Mouse (Mus musculus) spleen, embryonic (tissue): ENCODE results near the gene Tmem140.

Experiments
- CTCF ChIA-PET: fragments of 350-600 bp; sonication (Branson Sonifier 250); formaldehyde crosslinking; loops from one replicate; lab custom pipeline; 2022; lab: Charles Lee

Tmem140 gene

DNA sequence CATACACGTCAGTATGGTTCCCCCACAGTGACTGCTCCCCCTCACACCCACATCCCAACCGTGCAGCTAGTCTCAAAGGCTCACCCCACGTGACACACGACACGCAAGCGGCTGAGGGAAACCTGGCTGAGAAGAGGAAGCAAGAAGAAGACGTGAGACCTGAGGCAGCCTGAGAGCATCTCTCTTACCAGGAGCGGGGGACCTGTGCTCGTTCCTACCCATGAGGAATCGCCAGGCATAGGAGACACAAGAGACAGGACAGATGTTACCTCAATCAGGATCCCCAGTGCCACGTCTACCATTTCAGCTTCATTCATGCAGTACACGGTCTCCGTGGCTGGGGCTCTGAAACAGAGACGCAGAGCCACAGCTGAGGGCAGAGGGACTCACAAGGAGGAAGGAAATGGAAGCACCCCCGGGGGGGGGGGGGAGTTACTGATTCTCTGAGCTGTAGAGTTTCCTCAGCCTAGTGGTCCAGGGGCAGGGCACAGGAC, 12.4 kb downstream of the Tmem140 start:
- CTCF ChIA-PET: no interaction called here

DNA sequence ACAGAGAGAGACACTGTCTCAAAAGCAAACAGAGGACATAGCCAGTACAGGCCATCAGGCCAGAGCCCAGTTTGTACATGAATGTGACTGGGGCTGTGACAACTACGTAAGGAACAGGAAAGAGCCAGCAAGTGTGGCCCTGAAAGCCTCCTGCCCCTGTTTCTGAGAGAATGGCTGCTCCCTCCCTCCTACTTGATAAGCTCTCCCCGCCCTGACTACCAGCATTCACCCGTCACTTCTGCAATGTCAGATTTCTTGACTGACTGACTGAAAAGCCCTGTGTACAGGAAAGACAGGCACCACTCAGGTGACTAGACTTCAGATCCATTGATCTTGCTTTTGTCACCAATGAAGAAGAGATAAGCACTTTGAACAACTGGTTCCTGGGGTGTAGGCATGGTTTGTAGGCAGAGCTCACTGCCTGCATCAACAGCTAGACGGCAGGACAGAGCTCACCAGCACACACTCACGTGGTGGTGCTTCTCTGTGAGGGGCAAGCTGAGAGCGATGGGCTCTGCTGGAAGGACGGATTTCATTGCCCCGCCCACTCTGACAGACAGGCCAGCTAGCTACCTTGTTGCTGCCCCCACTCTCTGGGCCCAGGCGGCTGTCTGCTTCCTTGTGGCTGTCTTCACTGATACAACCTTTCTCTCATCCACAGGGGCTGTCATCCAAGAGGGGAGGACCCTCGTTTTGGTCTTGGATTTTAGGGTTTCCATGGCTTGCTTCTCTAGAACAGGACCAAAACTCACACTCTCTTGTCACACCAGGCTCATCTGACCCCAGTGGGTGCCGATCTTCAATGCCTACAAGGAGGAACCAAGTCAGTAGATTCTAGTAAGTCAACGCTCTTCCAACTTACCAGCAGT, 13.3 kb downstream of the Tmem140 start:
- CTCF ChIA-PET: no interaction called here

DNA sequence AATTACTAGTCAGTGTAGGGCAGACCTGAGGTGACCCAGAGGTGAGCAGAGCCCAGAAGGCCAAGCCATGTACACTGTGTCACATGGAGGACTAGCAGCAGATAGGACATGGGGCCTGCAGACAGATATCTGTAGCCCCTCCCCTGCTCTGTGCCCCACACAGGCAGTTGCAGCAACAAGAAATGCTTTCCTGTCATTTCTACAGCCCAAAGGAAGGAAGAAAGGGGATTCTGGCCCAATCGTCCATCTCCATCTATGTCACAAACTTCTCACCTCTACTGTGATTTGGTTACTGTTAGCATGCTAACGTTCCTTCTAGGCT, 13.8 kb downstream of the Tmem140 start:
- CTCF ChIA-PET: no interaction called here

DNA sequence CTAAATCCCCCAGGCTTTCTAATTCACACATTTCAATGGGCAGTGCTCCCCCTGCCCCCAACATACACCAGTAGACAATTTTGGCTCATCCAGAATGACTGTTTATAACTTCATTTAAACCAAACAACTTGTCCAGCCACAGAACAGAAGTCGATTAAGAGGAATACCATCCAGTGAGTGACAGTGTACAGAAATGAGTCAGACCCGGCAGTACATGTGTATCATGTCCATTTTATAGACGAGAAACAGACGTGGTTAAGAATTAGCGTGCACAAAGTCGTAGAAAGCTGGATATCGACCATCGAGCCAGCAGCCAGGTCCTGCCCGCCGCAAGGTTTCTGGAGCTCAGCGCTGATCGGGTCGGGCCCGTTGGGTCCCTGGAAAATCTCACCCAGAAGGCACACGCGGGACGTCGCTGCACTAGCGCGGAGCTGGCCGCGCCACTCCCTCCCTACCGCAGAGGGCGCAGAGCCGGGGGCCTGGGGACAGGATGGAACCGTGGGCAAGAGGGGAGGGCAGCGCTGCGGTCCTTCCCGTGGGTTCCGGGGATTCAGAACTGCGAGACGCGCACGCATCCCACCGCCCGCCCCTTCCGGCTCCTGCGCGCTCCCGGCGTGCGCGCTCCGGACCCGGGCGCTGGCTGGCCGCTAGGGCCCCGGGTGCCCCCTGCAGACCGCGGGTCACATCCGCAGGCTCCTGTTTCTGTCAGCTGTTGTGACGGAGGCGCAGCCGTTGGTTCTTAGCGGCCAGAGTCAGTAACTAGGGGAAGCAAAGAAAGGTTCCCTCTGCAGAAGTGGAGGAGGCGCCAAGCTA, 14.8 kb downstream of the Tmem140 start, which contains the start of gene Cyren:
TSS of gene Cyren (minus strand) at position 552 of the 813 bp plus-strand sequence.
- CTCF ChIA-PET: interaction anchor here (0.6 to 1.4 kb wide), 3 partner anchors 19 to 302 kb away, joined by 3 to 5 read pairs (median 5); no protein-coding TSS in a partner anchor

DNA sequence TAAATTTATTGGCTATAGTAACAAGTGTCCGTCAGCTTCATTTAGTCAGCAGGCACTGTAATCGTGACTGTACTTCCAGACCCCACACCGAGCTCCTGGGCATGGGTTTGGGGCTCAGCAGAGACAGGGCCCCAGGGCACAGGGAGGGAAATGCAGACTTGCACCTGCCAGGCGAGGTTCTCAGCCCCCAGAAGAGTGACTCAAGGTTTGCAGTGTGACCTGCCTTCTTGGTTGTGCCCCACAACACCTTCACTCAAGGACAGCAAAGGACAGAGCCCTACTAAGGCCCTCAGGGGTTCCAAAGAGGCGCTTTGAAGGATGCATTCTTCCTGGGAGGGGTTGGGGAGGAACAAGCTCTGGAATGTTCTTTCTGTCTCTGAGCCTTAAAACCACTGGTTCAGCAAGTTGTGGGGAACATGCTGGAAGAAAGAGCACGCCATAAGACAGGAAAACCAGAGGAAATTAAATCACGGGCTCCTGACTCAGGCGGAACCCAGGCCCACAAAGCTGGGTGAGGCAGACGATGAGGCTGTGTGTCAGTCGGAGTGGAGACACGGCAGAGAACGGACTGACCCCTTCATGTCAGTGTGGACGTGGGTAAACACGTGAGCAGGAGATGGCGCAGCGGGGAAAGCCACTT, 16.3 kb downstream of the Tmem140 start:
- CTCF ChIA-PET: interaction anchor here (1.3 to 1.4 kb wide), 2 partner anchors 15 to 98 kb away, joined by 3 to 5 read pairs; no protein-coding TSS in a partner anchor

DNA sequence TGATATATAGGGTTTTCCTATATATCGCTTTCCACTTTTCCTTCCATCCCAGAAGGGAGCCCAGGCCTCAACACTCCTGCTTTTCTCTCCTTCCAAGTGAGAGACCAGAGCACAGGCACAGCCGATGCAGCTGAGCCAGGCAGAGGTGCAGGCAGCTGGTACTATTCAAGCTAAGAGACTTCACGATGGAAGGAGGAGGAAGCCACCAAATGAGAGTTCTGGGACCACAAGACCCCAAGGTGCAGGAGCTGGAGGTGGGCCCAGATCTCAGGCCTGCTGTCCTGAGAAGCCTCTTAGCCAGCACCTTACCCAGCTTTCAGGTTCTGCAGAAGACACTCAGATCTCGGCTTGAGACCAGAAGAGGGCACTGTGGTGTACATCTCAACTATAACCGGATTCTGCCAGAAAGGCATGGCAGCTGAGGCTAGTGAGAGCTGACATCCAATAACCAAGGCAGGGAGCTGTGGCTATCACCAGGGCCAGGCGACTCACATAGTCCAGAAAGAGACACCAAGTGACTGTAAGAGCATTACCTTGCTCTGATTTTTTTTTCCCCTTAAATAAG, 17.0 kb downstream of the Tmem140 start:
- CTCF ChIA-PET: interaction anchor here (0.6 to 1.3 kb wide), 2 partner anchors 15 to 18 kb away, joined by 3 read pairs; no protein-coding TSS in a partner anchor

DNA sequence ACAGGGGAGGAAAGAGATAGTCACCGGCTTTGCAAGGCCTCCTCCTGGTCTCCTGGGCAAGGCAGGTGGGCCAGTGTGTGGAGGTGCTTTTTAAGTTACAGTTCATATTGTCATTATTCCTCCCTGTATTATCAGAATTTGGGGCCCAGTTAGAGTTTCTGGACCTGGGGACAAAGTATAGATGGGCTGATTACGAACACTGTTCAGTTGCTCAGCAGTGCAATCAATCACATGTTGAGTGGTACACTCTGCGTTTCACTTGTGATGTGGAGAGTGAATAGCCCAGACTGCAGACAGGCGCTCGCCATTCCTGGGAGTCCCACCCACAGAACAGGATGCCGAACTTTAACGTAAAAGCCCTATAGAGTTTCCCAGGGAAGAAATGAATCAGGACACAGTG, 21.8 kb downstream of the Tmem140 start:
- CTCF ChIA-PET: no interaction called here

DNA sequence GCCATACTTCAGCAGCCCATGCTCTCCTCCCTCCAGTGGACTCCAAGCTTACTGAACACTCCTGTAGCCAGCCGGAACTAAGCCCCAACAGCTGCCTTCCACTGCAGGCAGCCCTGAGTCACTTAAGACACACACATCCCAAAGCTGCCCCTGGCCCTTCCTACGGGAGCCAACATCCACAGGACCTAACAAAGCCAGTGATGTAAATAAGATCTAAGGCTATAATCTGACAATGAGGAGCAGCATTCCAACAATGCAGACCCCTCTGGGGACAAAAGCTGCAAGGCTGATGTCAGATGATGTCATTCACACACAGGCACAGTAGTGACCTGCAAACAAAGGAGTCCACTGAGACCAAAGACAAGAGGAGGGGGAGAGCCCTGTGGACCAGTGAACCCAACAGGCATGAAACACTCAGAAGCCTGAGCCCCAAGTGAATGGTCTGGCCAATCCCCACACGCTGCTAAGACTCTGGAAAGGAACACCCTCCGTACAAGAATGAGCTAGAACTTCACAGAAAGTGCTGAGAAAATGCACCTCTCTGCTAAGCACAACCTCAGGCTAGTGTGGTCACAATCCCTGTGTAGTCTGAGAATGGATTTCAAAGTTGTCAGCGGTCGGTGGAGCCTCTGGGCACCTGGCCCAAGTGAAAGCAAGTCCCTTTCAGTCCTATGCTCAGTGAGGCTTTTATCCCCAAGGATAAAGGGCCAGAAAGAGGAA, 24.3 kb downstream of the Tmem140 start:
- CTCF ChIA-PET: no interaction called here

DNA sequence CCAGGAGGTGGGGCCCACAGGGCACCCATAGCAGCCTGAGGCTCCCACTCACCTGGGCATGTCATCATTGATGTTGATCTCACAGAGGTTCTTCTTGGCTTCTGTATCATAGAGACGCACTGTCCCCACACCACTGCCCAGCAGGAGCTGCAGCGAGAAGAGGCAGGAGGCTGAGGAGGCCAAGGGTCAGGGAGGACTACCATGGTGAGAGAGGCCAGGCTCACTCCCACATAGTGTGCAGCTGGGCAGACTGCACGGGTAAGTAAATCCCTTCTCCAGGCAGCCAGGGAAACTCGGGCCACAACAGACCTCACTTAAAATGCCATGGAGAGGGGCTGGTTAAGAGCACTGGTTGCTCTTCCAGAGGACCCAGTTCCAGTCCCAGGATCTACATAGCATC, 26.2 kb downstream of the Tmem140 start:
- CTCF ChIA-PET: no interaction called here

DNA sequence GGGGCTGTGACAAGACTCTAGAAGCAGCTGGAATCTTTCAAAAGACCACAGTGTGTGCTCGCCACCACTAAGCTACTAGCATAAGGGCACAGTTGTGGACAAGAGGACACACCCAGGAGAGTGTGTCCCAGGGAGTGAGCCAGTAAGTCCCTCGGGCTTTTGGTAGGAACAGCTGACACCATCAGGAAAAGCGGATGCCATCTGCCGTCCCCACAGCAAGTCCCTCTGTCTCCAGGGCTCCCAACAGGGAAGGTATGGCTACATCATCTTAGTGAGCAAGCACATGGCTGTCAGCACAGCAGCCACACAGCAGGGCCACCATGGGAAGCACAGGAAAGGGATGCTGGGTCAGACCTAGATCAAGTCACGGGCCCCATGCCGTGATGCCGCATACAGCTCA, 32.6 kb downstream of the Tmem140 start:
- CTCF ChIA-PET: no interaction called here

DNA sequence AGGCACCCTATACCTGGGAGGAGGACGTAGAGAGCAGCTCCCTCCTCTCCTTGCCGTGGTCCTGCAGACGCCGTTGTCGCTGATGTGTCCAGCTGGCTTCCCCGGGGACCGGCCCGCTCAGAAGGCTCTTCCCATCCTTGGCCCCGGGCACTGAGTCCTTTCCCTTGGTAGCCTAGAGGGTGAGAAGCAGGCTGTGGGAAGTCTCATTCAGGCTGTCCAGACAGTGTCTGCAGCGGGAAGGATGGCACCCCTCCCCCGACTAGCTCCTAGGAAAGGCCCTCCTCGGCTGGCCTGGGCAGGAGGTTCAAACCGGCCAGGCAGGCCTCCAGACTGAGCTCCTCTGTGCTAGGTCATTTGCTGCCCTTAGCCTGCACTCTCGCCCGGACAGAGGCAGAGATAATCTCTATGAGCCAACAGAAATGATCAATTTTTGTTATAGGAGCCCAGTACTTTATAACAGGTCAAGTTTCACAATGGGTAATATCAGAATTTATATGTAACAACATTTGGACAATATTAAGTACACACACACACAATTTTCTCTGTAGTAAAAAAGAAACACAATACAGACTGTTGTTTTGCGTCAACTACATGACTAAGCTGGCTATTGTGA, 33.3 kb downstream of the Tmem140 start:
- CTCF ChIA-PET: interaction anchor here (0.6 to 1.1 kb wide), 2 partner anchors 12 to 197 kb away, joined by 3 to 8 read pairs; no protein-coding TSS in a partner anchor

DNA sequence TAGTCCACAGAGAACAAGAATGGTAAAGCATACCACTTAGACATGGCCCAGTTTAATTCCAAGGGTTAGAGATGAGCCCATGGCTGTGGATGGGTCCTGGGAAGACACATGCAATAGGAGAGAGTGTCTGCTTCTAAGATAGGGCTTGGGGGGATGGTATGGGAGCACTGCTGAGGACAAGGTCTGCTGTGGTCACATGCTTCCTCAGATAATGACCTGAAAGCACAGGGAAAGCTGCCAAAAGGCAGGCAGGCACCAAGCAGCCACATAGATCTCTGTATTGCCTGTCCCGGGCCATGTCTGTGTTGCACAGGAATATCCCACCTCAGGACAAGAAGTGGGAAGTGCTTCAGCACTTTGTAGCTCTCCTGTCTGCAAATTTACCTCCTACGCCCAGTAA, 36.2 kb downstream of the Tmem140 start:
- CTCF ChIA-PET: no interaction called here

DNA sequence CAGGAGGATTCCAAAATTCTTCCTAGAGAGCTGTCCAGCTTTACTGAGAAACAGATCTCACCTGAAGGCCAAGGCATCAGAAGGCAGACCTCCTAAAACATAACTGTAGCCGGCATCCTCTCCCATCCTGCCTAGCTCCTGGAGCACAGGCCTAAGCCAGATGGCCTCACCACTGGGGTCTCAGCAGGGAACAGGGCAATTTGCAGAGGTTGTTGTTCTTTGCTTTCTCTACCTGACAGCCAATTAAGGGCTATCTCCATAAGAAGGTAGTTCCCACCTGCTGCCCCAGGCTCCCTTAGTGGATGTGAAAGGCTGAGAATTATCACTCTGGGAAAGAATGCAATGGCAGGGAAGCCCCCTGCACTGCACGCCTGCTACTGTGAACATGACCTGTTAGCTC, 38.0 kb downstream of the Tmem140 start:
- CTCF ChIA-PET: no interaction called here

DNA sequence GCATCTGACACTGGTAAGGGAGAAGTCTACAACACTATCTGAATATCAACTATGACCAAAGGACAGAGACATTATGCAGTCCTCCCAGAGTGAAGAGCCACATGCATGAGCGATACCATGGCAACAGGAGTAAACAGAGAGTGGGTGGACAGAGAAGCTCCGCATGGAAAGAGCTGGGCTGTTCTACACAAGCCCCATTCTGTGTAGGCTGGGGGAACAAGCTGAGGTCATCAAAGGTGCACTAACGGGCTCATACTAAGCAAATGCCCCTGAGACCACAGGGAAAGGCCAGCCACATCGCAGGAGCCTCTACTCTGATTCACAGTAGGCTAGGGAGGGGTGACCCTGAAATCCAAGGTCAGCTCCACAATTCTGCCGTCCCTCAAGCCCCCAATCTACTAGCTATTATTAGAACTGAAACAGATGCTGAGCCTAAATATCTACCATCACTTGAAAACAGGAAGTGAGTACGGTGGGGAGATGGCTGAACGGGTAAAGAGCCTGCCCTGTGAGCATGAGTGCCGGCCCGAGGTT, 39.0 kb downstream of the Tmem140 start:
- CTCF ChIA-PET: no interaction called here

DNA sequence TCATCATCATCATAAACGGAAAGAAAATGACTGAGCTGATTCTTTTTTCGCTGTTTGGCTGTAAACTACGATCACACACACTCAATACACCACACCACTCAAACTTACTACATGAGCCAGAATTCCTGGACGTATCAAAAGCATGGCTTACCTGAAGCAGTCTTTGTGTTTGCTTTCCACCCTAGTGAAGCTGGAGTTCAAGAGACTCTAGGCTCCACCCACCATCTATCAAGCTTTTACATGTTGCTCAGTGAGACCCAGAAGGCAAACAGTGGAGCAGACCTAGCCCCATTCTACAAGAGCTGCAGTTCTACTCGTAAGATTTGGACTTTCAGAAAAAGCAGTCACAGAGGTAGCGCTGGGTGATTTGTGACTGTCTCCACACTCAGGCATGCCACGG, 39.6 kb downstream of the Tmem140 start:
- CTCF ChIA-PET: no interaction called here

DNA sequence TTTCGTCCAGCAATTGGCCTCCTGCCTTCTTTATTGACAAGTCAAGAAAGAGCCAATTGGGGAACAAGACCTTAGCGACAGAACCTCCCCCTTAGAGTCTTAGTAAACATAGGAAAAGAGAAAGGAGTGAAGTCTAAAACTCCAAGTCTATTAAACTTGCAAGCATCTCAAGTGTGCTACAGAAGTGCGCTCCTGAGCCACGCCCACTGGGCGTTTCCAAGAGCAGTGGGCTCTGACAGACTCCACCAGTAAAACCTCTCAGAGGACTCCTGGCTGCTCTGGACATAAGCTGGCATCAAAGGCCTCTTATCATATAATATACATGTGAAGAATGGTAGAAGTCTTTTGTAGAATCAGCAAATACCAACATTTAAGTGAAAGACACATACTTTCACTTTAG, 40.5 kb downstream of the Tmem140 start:
- CTCF ChIA-PET: no interaction called here

DNA sequence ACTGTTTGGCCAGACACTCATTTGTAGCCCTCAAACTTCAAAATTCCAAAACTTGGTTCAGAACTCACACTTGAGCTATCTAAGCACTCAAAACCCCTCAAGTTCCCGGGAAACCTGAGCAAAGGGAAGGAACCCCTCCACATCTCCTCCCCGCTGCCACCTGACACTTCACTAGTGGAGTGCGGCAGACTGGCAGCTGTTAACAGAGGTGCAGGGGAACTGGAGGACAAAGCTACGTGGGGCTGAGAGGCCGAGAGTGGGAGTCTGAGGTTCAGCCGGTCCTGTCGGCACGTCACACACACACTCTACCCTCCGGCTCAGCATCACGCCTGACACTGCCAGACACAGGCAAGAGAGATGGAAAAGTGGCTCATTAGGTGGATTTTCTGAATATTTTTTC, 40.9 kb downstream of the Tmem140 start:
- CTCF ChIA-PET: no interaction called here

DNA sequence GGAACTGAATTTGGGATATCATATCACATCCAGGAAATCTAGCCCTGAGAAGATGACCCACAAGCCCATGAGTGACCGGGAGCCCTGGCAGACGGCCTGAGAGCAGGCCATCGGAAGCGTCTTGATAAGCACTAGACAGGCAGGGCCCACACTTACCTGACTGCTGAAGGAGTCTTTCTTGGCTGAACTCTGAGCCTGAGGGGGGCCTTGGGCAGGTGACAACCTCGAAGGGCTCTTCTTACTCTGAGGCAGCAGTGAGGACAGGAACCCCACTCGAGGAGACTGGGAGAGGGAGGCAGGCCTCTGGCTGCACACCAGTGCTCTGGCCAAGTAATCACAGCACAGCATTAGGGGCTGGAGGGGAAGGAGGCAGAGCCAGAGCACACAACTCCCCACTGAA, 41.4 kb downstream of the Tmem140 start:
- CTCF ChIA-PET: no interaction called here

DNA sequence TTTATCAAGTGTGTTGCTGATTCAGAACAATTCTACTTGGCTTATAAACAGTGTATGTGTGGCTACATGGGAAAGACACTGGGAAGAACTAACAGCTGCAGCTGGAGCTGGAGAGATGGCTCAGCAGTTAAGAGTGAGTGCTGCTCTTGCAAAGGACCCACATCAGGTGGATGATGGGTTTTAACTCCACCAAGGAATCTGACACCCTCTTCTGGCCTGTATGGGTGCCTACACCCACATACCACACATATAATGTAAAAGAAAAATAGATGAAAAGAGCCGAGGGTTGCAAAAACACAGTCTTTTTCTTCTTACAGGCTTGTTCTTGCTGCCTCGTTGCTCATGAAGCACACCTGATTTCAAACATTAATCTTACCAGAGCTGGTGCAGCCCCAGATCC, 43.2 kb downstream of the Tmem140 start:
- CTCF ChIA-PET: interaction anchor here (1.2 kb wide), 1 partner anchor 19 kb away, joined by 4 read pairs; no protein-coding TSS in a partner anchor

DNA sequence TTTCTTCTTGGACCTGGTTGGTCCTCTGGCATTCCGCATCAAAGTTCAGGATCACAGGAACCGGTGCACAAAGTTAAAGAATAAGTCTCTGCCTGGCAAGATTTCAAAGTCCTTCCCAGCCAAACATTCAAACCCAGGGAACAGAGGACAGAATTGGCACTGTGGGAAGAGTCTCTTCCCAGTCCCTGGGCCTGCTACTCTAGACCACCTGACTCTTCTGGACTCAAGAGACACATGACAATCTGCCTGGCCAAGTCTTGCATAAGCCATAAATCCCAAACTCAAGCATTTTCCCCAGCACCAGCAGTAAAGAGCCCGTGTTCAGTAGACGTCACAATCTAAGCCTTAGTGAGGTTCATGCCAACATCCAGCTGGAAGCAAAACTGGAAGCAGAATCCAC, 43.7 kb downstream of the Tmem140 start:
- CTCF ChIA-PET: interaction anchor here (1.2 kb wide), 1 partner anchor 19 kb away, joined by 4 read pairs; no protein-coding TSS in a partner anchor
